Mouse (Mus musculus): ENCODE results near the gene Adm2.

The Adm2 gene

DNA sequence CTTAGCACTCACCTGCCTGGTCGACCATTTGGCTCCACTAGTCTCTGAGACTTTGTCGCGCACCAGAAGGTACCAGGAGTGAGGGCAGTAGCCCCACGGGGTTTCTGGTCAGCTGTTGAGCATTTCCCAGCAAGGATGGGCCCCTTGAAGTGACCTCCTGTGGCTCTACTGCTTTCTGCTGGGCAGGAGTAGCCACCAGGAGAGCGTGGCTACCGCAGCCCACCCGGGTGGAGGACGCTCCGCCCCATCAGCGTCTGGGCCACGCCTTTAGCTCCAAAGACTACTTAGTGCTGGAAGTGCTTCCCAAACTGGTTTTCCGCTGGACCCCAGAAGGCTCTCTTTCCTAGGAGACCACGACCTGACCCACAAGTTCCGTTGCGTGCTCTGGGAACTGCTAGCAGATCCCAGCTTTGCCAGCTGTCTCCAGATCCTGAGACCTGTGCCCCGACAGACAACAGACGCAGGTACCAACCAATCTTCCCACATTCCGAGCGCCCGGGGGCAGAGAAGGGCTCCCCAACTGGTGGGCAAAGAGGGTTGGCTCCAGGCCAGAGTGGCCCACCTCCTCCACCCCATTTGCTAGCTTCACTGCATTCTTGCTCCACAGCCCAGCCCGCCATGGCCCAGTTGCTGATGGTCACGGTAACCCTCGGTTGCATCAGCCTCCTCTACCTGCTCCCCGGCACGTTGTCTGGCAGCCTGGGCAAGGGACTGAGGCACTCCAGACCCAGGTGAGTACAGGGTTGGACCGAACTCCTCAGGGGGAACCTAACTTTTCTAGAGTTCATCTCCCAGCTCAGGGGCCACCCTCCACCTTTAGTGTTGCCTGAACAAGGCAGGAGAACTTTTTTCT, at the start of gene Adm2:
Gene Adm2, plus strand, starts transcription at position 51 of the 853 bp plus-strand sequence.
- no peak for DNase-seq (ENCODE audit: low read depth, low spot score)

DNA sequence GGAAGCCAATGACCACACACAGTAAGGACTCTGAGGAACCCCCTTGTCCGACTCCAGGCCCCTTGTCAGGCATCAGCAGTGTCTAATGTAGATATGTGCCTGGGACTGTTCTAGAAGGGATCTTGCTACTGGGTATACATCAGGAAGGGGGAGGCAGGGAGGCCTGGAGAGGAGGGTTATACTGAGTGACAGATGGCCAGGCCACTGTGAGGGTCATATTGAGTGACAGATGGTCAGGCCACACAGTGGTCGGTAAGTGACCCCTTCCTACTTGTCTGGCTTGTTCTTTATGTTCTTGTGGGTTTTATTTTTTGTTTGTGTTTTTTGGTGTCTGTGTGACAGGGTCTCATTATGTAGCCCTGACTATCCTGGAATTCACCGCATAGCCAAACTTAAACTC, 47.0 kb upstream of the Adm2 start:
- no peak for DNase-seq (ENCODE audit: low read depth, low spot score)

DNA sequence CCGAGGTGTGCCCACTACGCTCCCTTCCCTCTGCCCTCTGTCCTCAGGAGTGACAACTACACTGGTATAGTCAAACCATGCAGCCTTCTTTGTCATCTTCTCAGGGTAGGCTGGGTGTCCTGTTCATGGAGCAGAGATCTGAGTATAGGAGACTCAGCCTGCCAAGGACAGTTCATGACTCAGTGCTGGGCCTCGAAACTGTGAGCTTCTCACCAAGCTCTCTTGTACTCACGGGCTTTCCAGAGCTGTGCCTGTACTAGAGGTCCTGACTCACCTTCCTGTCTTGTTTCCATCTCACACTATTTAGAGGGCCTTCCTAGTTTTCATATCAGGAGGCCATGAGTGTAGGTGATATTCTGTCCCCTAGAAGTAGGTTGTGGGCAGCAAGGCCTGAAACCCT, 45.2 kb upstream of the Adm2 start:
- no peak for DNase-seq (ENCODE audit: low read depth, low spot score)

DNA sequence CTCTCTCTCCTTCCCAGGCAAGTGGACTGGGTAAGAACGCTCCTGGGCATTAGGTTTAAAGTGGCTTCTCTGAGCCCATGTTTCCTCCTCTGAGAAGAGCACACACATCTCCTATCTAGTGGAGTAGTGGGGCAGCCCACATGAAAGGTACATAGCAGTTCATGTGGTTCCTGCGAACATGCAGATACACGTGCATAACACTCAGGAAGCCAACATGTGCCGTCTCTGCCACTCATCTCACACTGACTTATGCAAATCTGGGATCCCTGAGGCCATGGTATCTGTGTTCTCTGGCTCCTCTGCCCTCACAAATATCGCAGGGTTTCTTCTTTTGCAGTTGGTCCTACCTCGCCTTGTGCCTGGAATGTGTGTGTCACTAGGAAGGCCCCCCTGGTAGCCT, 40.0 kb upstream of the Adm2 start:
- DNase-seq (ENCODE audit: low read depth, low spot score), result no peak

DNA sequence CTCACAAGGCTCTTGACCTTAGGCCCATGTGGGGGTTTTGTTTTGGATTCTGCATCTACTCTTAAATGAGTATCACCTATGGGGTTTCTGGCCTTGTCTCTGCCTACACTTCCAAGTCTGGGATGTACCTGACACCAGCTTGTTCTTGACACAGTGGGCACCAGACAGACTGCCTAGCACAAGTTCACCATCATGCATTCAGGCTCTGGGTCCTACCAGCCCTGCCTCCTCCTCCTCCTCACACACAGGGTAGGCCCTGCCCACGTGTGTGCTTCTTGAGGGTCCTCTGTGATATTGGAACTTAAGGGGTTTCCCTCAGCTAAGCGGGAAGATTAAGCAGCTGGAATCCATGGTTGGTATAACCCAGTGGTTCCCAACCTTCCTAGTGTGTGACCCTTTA, 38.4 kb upstream of the Adm2 start:
- no peak for DNase-seq (ENCODE audit: low read depth, low spot score)

DNA sequence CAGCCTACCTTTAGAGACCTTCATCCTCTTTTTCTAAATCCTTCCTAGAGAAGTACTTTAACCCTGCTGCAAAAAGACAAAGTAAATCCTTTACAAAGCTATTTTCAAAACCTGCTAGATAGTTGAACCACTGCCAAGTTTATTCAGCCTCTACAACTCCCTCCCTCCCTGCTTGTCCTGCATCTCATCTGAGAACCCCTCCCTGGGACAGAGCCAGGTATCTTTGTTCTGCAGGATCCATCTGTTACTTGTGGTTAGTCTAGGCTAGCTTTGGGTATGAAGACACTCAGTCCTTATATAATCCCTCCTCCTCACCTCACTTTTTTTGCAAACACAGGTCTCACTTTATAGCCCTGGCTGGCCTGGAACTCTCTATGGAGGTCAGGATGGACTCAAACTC, 37.5 kb upstream of the Adm2 start:
- no peak for DNase-seq (ENCODE audit: low read depth, low spot score)

DNA sequence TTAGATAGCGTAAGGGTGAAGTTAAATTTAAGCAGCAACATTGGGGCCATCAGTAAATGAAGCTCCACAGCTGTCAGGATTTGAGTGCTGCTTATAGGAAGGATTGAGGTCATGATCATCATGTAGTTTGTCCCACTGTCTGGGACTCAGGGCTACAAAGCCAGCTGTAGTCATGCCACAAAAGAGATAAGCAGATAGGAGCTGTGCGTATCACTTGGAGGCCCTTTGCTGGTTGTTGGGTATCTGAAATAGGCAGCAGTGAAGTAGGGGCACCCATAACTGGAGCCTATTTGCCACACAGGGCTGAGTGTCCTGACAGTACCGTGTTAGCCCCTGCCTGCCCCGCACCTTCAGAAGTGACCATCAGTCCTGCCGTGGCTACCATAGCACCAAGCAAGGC, 37.0 kb upstream of the Adm2 start:
- no peak for DNase-seq (ENCODE audit: low read depth, low spot score)

DNA sequence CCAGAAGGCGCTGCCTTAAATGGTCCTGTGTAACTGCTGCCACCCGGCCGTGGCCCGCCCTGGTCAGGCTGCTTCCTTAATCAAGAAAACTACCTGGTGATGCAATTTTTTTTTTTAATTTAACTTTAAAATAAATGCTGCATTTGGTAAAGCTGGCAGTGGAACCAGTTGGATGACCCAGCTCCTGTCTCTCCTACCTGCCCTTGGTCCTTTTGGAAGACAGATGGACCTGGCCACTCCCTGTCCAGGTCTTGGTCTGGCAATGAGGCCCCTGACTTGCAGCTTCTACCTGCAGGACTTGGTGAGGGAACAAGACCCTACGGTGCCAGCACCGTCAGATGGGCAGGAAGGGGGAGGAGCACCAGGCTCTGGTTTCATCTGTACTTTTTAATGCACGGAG, 36.4 kb upstream of the Adm2 start:
- DNase-seq (ENCODE audit: low read depth, low spot score), result no peak

DNA sequence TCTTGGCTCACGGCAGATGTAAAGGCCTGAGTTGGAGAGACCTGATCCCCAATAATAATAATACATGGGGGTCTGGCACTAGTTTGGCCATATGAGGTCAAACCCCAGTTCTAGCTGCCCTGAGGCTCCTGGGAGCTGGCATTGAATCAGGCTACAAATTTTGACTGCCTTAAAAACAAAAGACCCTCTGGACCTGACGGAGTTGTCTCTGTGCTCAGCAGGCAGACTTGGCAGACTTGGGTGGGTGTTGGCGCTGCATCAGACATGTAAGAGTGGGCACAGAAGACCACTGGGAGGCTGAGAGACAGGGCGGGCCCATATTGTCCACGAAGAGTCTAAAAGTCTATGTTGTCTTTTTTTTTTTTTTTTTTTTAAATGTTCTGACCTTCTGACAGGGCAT, 35.9 kb upstream of the Adm2 start:
- DNase-seq (ENCODE audit: low read depth, low spot score), result no peak

DNA sequence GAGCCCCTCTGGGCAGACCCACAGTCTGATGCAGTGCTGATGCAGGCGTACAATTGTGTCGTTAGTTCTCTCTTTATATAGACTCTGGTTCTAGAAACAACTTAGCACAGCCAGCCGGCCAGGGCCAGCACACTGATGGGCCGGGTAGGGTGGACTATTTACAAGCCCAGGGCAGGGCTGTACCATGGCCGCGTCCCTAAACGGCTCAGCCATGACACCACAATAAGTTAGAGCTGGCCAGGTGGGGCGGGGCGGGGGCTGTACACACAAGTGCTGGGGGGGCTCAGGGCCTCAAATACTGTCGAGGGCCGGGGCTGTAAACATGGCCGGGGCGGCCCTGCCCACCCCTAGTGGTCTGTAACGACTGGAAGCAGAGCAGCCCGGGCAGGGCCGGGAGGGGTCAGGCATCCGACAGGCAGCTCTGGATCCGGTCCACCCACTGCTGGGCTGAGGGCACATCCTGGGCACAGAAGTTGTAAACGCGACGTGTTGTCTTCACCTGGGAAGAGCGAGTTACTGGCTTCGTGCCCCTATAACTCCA, 34.2 kb upstream of the Adm2 start:
- DNase-seq (ENCODE audit: low read depth, low spot score), result no peak

DNA sequence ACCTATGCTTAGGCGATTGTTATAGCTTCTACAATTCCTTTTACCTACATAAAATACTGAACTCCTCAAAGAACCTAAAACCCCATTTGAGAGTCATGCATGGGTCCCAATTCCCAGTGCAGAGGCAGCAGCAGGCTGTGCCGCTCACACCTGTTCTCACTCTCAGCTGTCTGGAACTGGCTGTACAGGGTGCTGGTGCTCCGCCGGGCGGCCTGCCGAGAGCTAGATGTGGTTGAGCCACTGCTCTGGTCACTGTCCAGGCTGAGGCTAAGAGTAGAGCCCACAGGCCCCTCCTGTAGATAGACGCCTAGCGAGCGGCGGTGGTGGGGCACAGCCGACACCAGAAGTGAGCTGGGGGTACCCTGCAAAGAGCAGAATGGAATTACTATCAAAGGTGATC, 33.1 kb upstream of the Adm2 start:
- DNase-seq (ENCODE audit: low read depth, low spot score), result no peak

DNA sequence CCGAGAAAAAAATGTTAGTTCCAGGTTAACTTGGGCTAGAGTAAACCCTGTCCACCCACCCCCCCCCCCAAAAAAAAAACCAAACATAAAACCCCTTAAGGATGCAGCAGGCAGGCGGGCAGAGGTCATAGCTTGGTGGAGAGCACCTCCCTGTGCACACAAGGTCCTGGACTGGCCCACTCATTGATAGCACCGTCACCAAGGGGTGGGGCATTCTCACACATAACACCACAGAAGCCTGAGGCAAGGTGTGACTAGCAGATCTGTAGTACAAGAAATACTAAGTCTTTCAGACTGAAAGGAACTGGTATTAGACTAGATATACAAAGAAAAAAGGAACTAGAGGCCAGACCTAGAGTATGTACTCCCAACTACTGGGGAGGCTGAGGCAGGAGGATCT, 31.0 kb upstream of the Adm2 start:
- no peak for DNase-seq (ENCODE audit: low read depth, low spot score)

DNA sequence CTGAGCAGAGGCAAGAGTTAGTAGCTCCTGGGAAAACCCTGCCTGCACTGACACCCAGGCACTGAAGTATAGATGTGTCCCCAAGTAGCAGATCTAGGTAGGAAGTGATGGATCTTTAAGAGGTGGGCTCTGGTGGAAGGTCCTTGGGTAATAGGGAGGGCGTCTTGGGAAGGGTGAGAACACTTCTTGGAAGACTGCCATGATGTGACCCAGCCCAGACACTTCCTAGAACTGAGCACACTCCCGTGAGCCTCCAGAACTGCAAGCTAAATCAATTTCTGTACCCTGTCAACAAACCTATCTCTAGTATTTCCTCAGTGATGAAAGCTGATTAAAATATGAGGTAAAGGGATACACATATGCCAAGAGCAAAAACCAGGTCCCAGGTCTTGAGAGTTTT, 29.7 kb upstream of the Adm2 start:
- no peak for DNase-seq (ENCODE audit: low read depth, low spot score)

DNA sequence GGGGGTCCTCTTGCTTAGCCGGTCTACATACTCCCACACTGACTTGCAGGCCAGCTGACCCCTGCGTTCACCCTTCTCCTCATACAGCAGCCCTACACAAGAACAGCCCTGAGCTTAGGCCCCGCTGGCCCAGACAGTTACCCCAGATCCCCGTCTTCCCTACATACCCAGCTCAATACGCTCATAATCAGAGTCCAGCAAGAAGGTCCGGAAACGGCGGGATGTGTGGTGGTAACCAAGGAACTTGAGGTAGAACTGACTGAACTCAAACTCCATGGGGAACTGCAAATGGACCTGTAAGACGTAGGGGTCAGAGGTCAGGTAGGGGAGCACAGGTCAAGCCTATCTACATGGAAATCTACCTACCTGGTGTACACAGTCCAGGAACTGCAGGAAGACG, 28.7 kb upstream of the Adm2 start:
- no peak for DNase-seq (ENCODE audit: low read depth, low spot score)

DNA sequence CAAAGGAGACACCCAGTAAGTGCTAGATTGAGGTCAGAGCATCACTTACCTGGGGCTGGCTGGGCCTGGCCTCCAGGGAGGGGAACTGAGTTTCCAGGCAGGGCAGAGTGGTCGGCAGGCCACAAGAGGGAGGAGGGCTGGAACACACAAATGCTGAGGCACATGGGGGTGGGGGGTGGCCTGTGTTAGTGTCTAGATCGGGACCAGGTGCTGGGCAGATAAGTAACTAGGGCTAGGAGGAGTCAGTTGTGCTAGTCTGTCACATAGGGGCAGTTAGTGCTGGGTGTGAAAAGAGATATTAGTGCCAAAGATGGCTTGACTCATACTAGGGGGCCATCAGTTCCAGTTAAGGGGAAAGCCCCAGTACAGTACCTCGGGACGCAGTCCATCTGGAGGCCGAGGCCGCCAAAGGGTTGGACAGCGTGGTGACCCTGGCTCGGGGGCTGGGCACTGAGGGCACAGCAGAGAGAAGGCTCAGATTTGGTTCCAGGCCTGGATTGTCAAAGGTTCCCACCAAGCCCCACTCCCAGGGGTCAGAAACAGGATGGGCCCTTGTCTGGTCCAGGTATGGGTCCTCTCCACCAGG, 26.8 kb upstream of the Adm2 start:
- no peak for DNase-seq (ENCODE audit: low read depth, low spot score)

DNA sequence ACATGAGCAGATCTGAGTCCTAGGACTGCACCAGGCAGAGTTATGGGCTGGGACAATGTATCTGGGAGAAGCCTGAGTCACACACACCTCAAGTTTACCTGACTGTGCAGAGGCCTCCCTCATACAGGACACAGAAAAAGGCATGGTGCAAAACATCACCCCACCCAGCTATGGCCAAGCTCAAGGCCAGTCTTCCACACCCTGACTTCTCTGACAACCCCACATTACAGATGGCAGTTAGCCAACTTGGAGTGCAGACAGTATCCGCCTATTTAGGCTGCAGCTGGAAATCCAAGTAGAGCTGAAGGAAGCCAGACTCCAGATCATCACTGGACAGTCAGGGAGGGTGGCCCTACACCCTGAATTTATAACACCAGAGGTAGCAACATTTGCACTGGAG, 26.1 kb upstream of the Adm2 start:
- DNase-seq (ENCODE audit: low read depth, low spot score), result no peak

DNA sequence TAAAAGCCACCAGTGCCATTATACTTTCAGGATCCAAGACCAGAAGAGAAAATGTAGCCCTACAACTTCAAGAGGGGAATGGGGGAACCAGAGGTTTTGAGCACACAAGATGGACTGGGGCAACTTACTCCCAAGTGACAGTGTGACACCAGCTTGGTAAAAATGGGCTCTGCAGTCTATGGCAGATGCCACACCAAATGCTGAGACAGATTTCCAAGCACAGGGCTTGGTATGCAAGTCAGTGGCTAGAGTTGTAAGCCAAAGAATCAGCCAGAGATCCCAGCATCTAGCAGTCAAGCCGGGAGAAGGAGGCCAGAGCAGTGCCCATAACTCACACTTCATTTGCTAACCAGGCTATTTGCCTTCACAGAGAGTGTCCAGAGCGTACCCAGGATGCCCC, 24.8 kb upstream of the Adm2 start:
- DNase-seq (ENCODE audit: low read depth, low spot score), result no peak

DNA sequence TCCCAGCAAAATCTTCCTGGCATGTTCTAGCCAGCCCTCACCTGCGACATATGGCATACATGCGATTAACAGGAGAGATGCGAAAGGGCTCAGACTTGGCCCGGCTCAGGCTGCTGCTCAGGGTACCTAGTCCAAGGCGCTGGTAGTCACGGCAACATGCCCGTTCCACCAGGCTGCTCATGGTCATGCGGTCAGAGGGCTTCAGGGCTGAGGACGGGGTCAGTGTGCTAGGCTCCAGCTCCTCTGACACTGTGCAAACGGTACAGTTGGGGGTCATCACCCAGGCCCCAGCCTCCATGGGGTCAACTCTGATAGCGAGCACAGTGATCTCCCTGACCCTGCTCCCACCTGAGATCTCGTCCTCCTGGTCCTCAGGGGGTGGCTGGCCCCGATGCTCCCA, 22.3 kb upstream of the Adm2 start:
- no peak for DNase-seq (ENCODE audit: low read depth, low spot score)

DNA sequence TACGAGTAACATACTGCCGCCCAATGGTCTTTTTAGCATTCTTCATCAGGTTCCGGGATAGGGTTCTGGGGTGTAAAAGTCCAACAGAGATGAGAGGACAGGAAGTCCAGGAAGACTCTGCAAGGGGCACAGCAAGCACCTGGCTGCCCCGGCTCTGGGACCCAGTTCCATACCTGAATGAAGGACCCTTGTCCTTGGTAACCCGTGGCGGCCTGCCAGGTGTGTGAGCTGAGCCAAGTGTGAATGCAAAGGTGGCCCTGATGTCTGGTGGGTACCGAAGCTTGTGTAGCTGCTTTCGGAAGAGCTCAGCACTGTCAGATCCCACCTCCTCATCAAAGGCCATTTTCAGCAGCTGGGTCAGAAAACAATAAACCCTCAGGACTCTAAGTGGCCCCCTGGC, 21.9 kb upstream of the Adm2 start:
- DNase-seq (ENCODE audit: low read depth, low spot score), result no peak

DNA sequence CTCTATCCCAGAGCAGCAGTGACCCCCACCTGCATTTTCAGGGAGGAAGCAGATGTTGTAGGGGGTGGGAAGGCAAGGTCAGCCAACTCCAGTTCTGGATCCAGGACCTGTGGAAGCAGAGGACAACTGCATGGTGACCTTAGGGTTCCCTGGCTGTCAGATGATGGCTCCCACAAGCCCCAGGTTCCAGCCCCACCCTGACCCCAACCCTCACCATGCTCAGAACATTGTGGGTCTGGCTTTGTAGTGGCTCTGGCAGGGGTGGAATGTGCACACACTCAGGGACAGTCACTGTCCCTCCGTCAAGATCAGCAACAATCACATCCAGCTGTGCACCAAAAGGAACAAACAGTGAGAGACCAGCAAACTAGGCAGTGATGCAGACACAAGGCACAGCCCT, 16.6 kb upstream of the Adm2 start:
- no peak for DNase-seq (ENCODE audit: low read depth, low spot score)

DNA sequence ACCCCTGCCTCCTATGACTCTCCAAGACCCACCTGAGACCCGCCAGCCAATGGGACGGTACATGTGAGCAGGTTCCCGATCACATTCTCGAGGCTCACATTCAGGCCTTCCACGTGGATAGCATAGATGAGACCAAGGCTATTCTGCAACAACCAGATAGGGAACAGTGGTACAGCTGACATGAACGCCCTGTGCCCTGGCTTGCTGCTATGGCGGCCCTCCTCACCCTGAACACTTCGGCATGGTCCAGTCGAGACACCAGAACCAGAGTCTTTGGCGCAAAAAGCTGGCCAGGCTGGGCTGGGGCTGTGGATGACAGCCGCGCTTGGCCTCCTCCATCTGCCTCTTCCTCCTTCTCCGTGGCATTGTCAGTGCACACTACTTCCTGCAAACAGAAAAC, 15.1 kb upstream of the Adm2 start:
- no peak for DNase-seq (ENCODE audit: low read depth, low spot score)

DNA sequence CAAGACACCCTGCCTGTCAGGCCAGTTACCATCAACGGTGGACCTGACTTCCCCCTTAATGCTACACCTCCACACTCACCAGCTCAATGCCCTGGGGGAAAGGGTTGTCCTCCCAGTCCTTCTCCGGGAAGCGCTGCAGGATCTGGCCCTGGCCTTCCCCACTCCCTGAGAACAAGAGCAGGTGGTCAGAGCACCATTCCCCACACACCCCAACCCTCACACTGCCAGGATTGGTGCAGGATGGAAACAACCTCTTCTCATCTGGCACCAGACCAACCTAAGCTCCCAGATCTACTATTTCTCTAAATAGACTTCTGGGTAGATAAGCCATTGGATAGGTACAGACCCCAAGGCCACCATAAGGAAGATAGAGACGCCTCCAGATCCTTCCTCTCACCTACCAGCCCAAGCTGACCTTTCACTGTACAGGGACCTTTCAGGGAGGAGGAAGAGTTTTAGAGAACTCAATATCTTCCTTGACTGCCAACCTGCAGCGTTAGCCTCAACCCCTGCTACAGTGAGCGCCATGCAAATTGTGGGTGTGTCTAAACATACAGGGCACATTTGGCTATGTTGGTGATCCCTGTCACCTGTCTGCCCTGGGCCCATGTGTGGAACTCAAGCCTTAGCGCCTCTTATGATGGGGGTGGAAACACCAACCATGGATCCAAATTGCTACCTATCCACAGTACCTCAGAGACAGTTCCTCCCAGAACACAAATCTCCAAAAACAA, 13.9 kb upstream of the Adm2 start:
- DNase-seq (ENCODE audit: low read depth, low spot score), result no peak

Measured in brain, embryonic 18.5 days (tissue).